Mouse (Mus musculus): ENCODE measurements at regions not wholly inside any gene's neighbourhood (a gene's known extent, or its start where the extent isn't known, plus 50 kb on each side); places are given as distances from the start of the nearest gene placed in this dataset.

DNA sequence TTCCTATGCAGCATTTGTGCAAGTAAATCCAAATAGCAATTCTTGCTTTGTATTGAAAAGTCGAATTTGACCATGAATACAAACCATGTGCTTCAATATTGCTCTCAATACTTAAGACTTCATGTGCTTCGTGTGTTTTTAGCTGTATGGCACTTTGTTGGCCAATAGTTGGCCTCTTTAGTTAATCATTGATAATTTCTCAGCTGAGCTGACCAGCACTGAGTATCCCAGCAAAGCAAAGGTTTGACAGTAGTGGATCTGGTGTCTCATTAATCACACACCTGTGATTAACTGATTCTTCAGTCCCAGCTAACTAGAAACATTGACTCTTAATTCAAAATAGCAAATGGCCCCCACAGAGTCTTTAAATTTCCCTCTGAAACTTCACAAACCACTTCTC is 102.0 kb upstream of the Apob start:
- no peak for TF ChIP-seq CTCF (IDR thresholded peaks at IDR 0.05; ENCODE audit: borderline replicate concordance, insufficient read depth, low read depth, low read length)
- no peak for TF ChIP-seq POLR2A (IDR thresholded peaks at IDR 0.05; ENCODE audit: borderline replicate concordance, insufficient read depth, low read length)

All from cerebellum, adult 2 months (tissue).